In the genomic region with DNA sequence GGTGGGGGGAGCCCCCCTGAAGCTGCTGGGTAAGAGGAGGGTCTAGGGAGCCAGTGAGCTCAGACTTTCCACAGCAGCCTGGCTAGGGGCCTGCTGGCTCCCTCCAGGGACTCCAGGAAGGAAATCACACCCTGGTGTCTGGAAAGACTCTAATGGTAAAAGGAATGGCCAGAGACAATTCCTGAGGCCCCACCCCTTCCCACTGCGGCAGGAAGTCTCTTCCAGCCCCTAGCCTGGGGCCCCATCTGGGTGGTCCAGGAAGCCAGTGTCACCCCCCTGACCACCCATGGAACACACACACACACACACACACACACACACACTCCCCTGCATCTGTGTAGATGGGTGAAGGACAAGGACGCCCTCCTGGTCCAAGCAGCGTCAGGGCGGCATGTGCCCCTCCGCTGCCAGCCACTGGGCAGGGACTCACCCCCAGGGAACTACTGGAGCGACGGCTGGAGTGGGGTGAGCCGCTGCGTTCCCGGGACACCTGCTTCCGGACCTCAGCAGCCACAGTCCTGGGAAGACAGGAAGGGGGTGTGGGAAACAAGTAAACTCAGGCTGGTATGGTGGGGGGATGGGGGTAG, we compare ENCODE assay signal across 8 mouse cellular contexts. TPM values are rescaled to one million over a fixed set of nuclear protein-coding genes. Genes with fewer than 3 reads are reported as not detected.
DNase-seq lines count a peak whose midpoint lies in the region; ATAC-seq and TF ChIP-seq lines count a peak whose summit lies in the region.

No protein-coding gene starts in this region.

- DNase-seq in brain, embryonic 14.5 days (ENCODE audit: low read depth): peak; percentile 12
- DNase-seq in forebrain, embryonic 14.5 days (ENCODE audit: low spot score): peak; percentile 10
- DNase-seq in hindbrain, embryonic 10.5 days (ENCODE audit: low spot score): peak; percentile 33
- no peak for DNase-seq in midbrain, postnatal 0 days (ENCODE audit: low spot score)
- DNase-seq in right cerebral cortex, postnatal 25 days: no peak
- DNase-seq in urinary bladder, adult 18-20 months (ENCODE audit: low spot score in 2 of 2): no peak

- no peaks in the 10 kb centered on the region for H3K36me3 ChIP-seq in forebrain, embryonic 14.5 days (ENCODE audit: control insufficient read depth, insufficient read depth, low read length)
- peaks cover 43% of the 10 kb centered on the region for H3K36me3 ChIP-seq in hindbrain, embryonic 10.5 days
- peaks cover 39% of the 10 kb centered on the region for H3K36me3 ChIP-seq in limb, embryonic 13.5 days
- no peaks in the 10 kb centered on the region for H3K36me3 ChIP-seq in midbrain, postnatal 0 days (ENCODE audit: insufficient read depth, low read length)

- TF ChIP-seq CTCF in brain, embryonic 14.5 days (IDR thresholded peaks at IDR 0.05; ENCODE audit: borderline replicate concordance, extremely low read depth, insufficient read depth, insufficient read length): no peak
- TF ChIP-seq CTCF in midbrain, postnatal 0 days (IDR thresholded peaks at IDR 0.05): no peak

- H3K9me3 ChIP-seq in forebrain, embryonic 14.5 days (replicated peaks; ENCODE audit: control insufficient read depth, low read length): no peaks in the 10 kb centered on the region
- no peaks in the 10 kb centered on the region for H3K9me3 ChIP-seq in hindbrain, embryonic 10.5 days
- H3K9me3 ChIP-seq in limb, embryonic 13.5 days: no peaks in the 10 kb centered on the region
- H3K9me3 ChIP-seq in midbrain, postnatal 0 days (ENCODE audit: low read length): no peaks in the 10 kb centered on the region

- no peak for ATAC-seq in forebrain, embryonic 14.5 days
- peak; percentile 64 for ATAC-seq in limb, embryonic 13.5 days (ENCODE audit: low FRiP score, low read depth)
- ATAC-seq in midbrain, postnatal 0 days (ENCODE audit: low FRiP score): 0 out of 2 replicates have a peak, but pooled peaks have one; percentile 3
- no peak for ATAC-seq in granulocyte monocyte progenitor cell, adult 5-6 weeks (replicated peaks; ENCODE audit: poor library complexity, severe bottlenecking)

- no peak overlapping the region for H3K4me2 ChIP-seq in forebrain, embryonic 14.5 days (ENCODE audit: low read length)
- H3K4me2 ChIP-seq in limb, embryonic 13.5 days (replicated peaks): peak overlapping the region; percentile 53
- peak overlapping the region; percentile 24 for H3K4me2 ChIP-seq in midbrain, postnatal 0 days (ENCODE audit: low read depth, low read length, poor library complexity, severe bottlenecking)

- WGBS in forebrain, embryonic 14.5 days: 19% methylated on average over 11 of the region's 11 CpGs
- WGBS in hindbrain, embryonic 10.5 days: 17% methylated on average over 11 of the region's 11 CpGs
- 2% methylated on average over 11 of the region's 11 CpGs for WGBS in limb, embryonic 13.5 days
- 30% methylated on average over 11 of the region's 11 CpGs for WGBS in midbrain, postnatal 0 days

- no peak overlapping the region for H3K9ac ChIP-seq in forebrain, embryonic 14.5 days (ENCODE audit: low read length)
- H3K9ac ChIP-seq in limb, embryonic 13.5 days: peak overlapping the region; percentile 48
- 0 out of 2 replicates have a peak overlapping the region, but pooled peaks have one; percentile 8 for H3K9ac ChIP-seq in midbrain, postnatal 0 days (replicated peaks; ENCODE audit: low read length, poor library complexity, severe bottlenecking)

- TF ChIP-seq POLR2A in brain, embryonic 14.5 days (IDR thresholded peaks at IDR 0.05; ENCODE audit: borderline replicate concordance, extremely low read depth, insufficient read depth, insufficient read length, poor library complexity, severe bottlenecking): no peak

- H3K27me3 ChIP-seq in forebrain, embryonic 14.5 days (replicated peaks; ENCODE audit: control insufficient read depth, insufficient read depth, low read length): no peaks in the 10 kb centered on the region
- no peaks in the 10 kb centered on the region for H3K27me3 ChIP-seq in hindbrain, embryonic 10.5 days (ENCODE audit: insufficient read depth, poor library complexity, severe bottlenecking)
- no peaks in the 10 kb centered on the region for H3K27me3 ChIP-seq in limb, embryonic 13.5 days
- no peaks in the 10 kb centered on the region for H3K27me3 ChIP-seq in midbrain, postnatal 0 days (ENCODE audit: insufficient read depth, low read length)

- H3K4me1 ChIP-seq in forebrain, embryonic 14.5 days (ENCODE audit: control insufficient read depth, insufficient read depth, low read length): no peaks in the 10 kb centered on the region
- H3K4me1 ChIP-seq in hindbrain, embryonic 10.5 days (replicated peaks): peaks cover 65% of the 10 kb centered on the region
- peaks cover 61% of the 10 kb centered on the region for H3K4me1 ChIP-seq in limb, embryonic 13.5 days
- no peaks in the 10 kb centered on the region for H3K4me1 ChIP-seq in midbrain, postnatal 0 days (ENCODE audit: insufficient read depth, low read length)

- no peak overlapping the region for H3K27ac ChIP-seq in forebrain, embryonic 14.5 days (ENCODE audit: low read depth, low read length)
- peak overlapping the region; percentile 69 for H3K27ac ChIP-seq in hindbrain, embryonic 10.5 days
- H3K27ac ChIP-seq in limb, embryonic 13.5 days: peak overlapping the region; percentile 80
- H3K27ac ChIP-seq in midbrain, postnatal 0 days (ENCODE audit: low read depth, low read length): no peak overlapping the region

- no peak overlapping the region for H3K4me3 ChIP-seq in forebrain, embryonic 14.5 days (ENCODE audit: low read depth, low read length)
- peak overlapping the region; percentile 28 for H3K4me3 ChIP-seq in hindbrain, embryonic 10.5 days
- peak overlapping the region; percentile 15 for H3K4me3 ChIP-seq in limb, embryonic 13.5 days
- no peak overlapping the region for H3K4me3 ChIP-seq in midbrain, postnatal 0 days (ENCODE audit: low read depth, low read length)

RNA-seq across cellular contexts. Expression of a gene that starts 5.6 kb away (rescaled TPM):
- 53.6 and 59.4 TPM in 2 replicates for polyA plus RNA-seq in brain, embryonic 14.5 days (2012; rRNA removed)
- polyA plus RNA-seq in forebrain, embryonic 14.5 days (2014; fragmentation: Nextera tagmentation; extraction: Ambion mirVana): 6.7 and 10.3 TPM in 2 replicates
- 23.7 and 24.1 TPM in 2 replicates for polyA plus RNA-seq in hindbrain, embryonic 10.5 days (2016; fragmentation: Nextera tagmentation; extraction: Ambion mirVana)
- 37.5 and 39.6 TPM in 2 replicates for polyA plus RNA-seq in limb, embryonic 13.5 days (2015; fragmentation: Nextera tagmentation; extraction: Ambion mirVana)
- 18.0 and 18.8 TPM in 2 replicates for total RNA-seq in midbrain, postnatal 0 days (2014; rRNA removed)
- 10.3 and 11.3 TPM in 2 replicates for polyA plus RNA-seq in midbrain, postnatal 0 days (2015; fragmentation: Nextera tagmentation; extraction: Ambion mirVana)
- 4.2 TPM in 2 replicates for total RNA-seq in granulocyte monocyte progenitor cell, adult 5-6 weeks (2014; fragmentation: Nextera tagmentation)
- total RNA-seq in granulocyte monocyte progenitor cell, adult 5-6 weeks (2017): 0.52 and 5.6 TPM in 2 replicates

RNA-seq across cellular contexts. Expression of a gene that starts 11.5 kb away (rescaled TPM):
- polyA plus RNA-seq in brain, embryonic 14.5 days (2012; rRNA removed): not detected in 2 replicates
- polyA plus RNA-seq in forebrain, embryonic 14.5 days (2014; fragmentation: Nextera tagmentation; extraction: Ambion mirVana): 0.26 TPM in 1 of 2 replicates, not detected in the other
- 0.70 and 0.85 TPM in 2 replicates for polyA plus RNA-seq in hindbrain, embryonic 10.5 days (2016; fragmentation: Nextera tagmentation; extraction: Ambion mirVana)
- 0.67 and 0.91 TPM in 2 replicates for polyA plus RNA-seq in limb, embryonic 13.5 days (2015; fragmentation: Nextera tagmentation; extraction: Ambion mirVana)
- not detected in 2 replicates for total RNA-seq in midbrain, postnatal 0 days (2014; rRNA removed)
- 0.20 and 0.48 TPM in 2 replicates for polyA plus RNA-seq in midbrain, postnatal 0 days (2015; fragmentation: Nextera tagmentation; extraction: Ambion mirVana)
- 1.5 and 3.0 TPM in 2 replicates for total RNA-seq in granulocyte monocyte progenitor cell, adult 5-6 weeks (2014; fragmentation: Nextera tagmentation)
- 1.4 TPM in 1 of 2 replicates, not detected in the other for total RNA-seq in granulocyte monocyte progenitor cell, adult 5-6 weeks (2017)

RNA-seq across cellular contexts. Expression of a gene that starts 48.3 kb away (rescaled TPM):
- polyA plus RNA-seq in brain, embryonic 14.5 days (2012; rRNA removed): 5.9 and 10.8 TPM in 2 replicates
- 0.99 and 1.3 TPM in 2 replicates for polyA plus RNA-seq in forebrain, embryonic 14.5 days (2014; fragmentation: Nextera tagmentation; extraction: Ambion mirVana)
- polyA plus RNA-seq in hindbrain, embryonic 10.5 days (2016; fragmentation: Nextera tagmentation; extraction: Ambion mirVana): 10.0 and 11.0 TPM in 2 replicates
- 18.9 and 21.3 TPM in 2 replicates for polyA plus RNA-seq in limb, embryonic 13.5 days (2015; fragmentation: Nextera tagmentation; extraction: Ambion mirVana)
- total RNA-seq in midbrain, postnatal 0 days (2014; rRNA removed): 14.9 and 15.2 TPM in 2 replicates
- 2.9 TPM in 2 replicates for polyA plus RNA-seq in midbrain, postnatal 0 days (2015; fragmentation: Nextera tagmentation; extraction: Ambion mirVana)
- total RNA-seq in granulocyte monocyte progenitor cell, adult 5-6 weeks (2014; fragmentation: Nextera tagmentation): 1.5 and 2.1 TPM in 2 replicates
- 0.78 and 1.6 TPM in 2 replicates for total RNA-seq in granulocyte monocyte progenitor cell, adult 5-6 weeks (2017)

Comparison
In these comparisons a context has a peak if more than half of its experiments do, and no peak if none do; other contexts are left out.
1. DNase-seq: peak in brain, embryonic 14.5 days (single experiment), forebrain, embryonic 14.5 days (single experiment) and hindbrain, embryonic 10.5 days (single experiment); none in midbrain, postnatal 0 days (single experiment), right cerebral cortex, postnatal 25 days (single experiment) and urinary bladder, adult 18-20 months (0 of 2).
2. ATAC-seq: peak in limb, embryonic 13.5 days (single experiment) and midbrain, postnatal 0 days (single experiment); none in forebrain, embryonic 14.5 days (single experiment) and granulocyte monocyte progenitor cell, adult 5-6 weeks (single experiment).
3. H3K27ac ChIP-seq: peak in hindbrain, embryonic 10.5 days (single experiment) and limb, embryonic 13.5 days (single experiment); none in forebrain, embryonic 14.5 days (single experiment) and midbrain, postnatal 0 days (single experiment).
4. H3K4me3 ChIP-seq: peak in hindbrain, embryonic 10.5 days (single experiment) and limb, embryonic 13.5 days (single experiment); none in forebrain, embryonic 14.5 days (single experiment) and midbrain, postnatal 0 days (single experiment).